Mouse (Mus musculus) megakaryocyte, embryonic 14.5 days (primary cell): Measurements from ENCODE around the gene Spi1. TPM values are rescaled to one million over a fixed set of nuclear protein-coding genes. Genes with fewer than 3 reads are reported as not detected.

Experiments used
- H3K27me3 ChIP-seq: replicated peaks from 2 replicates; pipeline ENCODE3; 2012; ENCODE audit warnings: inconsistent platforms
- H3K36me3 ChIP-seq: replicated peaks from 2 replicates; pipeline ENCODE3; 2012; ENCODE audit warnings: low read length, inconsistent platforms, mixed read lengths
- H3K4me1 ChIP-seq: 2 replicates; pipeline ENCODE4 v1.6.1; 2012; ENCODE audit warnings: inconsistent platforms
- H3K4me3 ChIP-seq: replicated peaks from 2 replicates; pipeline ENCODE3; 2012; ENCODE audit warnings: moderate library complexity, mild to moderate bottlenecking, inconsistent platforms
- H3K9me3 ChIP-seq: 2 replicates; pipeline ENCODE4 v1.6.1; 2012; ENCODE audit warnings: inconsistent platforms
- FLI1 ChIP-seq: IDR thresholded peaks from 2 replicates; pipeline ENCODE4 v1.6.1; 2012; ENCODE audit warnings: low read length, inconsistent platforms, mixed read lengths
- GATA1 ChIP-seq: IDR thresholded peaks from 3 replicates; pipeline ENCODE4 v1.6.1; 2012; ENCODE audit warnings: mixed read lengths, low read length, inconsistent platforms, borderline replicate concordance
- polyA plus RNA-seq: library from polyadenylated mRNA; stranded (reverse); fragments of >175 nt; gene quantifications from 2 replicates; pipeline ENCODE4 v1.2.3, GENCODE M21; 2012; ENCODE audit warnings: low replicate concordance; ENCODE audit not compliant: insufficient read depth

Spi1 gene
- polyA plus RNA-seq, 1 experiment, result 123 TPM

GRCm38 (mm10) chr2:91121497-91121896, 39.3 kb downstream of the Spi1 start:
- Histone ChIP-seq H3K36me3 (peaks cover 7% of the 10 kb centered on the region), H3K4me1 (peaks cover 40% of the 10 kb centered on the region), H3K9me3 (no peaks in the 10 kb centered on the region), H3K27me3 (peaks cover 71% of the 10 kb centered on the region), H3K4me3 (no peak overlapping the region)
- no peak for TF ChIP-seq GATA1
- no peak for TF ChIP-seq FLI1

- peaks cover 26% of the 10 kb centered on the region for H3K4me1 ChIP-seq
- no peaks in the 10 kb centered on the region for H3K9me3 ChIP-seq
- H3K4me3 ChIP-seq, result no peak overlapping the region
- TF ChIP-seq GATA1 (no peak), FLI1 (no peak)
- H3K36me3 ChIP-seq, result no peaks in the 10 kb centered on the region
- peaks cover 75% of the 10 kb centered on the region for H3K27me3 ChIP-seq
These were observed 41.3 kb downstream of the Spi1 start for GRCm38 (mm10) chr2:91123521-91123920.

GRCm38 (mm10) chr2:91125101-91125500, 42.9 kb downstream of the Spi1 start:
- H3K4me1 ChIP-seq, result peaks cover 20% of the 10 kb centered on the region
- H3K27me3 ChIP-seq, result peaks cover 79% of the 10 kb centered on the region
- H3K9me3 ChIP-seq, result peaks cover 9% of the 10 kb centered on the region
- no peak overlapping the region for H3K4me3 ChIP-seq
- TF ChIP-seq GATA1 (no peak), FLI1 (no peak)
- no peaks in the 10 kb centered on the region for H3K36me3 ChIP-seq

- H3K27me3 ChIP-seq, result peaks cover 67% of the 10 kb centered on the region
- H3K36me3 ChIP-seq, result peaks cover 3% of the 10 kb centered on the region
- H3K4me3 ChIP-seq, result no peak overlapping the region
- H3K4me1 ChIP-seq, result peaks cover 33% of the 10 kb centered on the region
- peaks cover 11% of the 10 kb centered on the region for H3K9me3 ChIP-seq
- no peak for TF ChIP-seq FLI1
- no peak for TF ChIP-seq GATA1
These were observed 46.6 kb downstream of the Spi1 start for GRCm38 (mm10) chr2:91128761-91129160.

GRCm38 (mm10) chr2:91130126-91130525, 47.9 kb downstream of the Spi1 start:
- Histone ChIP-seq H3K9me3 (peaks cover 11% of the 10 kb centered on the region), H3K4me3 (no peak overlapping the region), H3K4me1 (peaks cover 42% of the 10 kb centered on the region), H3K27me3 (peaks cover 62% of the 10 kb centered on the region), H3K36me3 (peaks cover 15% of the 10 kb centered on the region)
- no peak for TF ChIP-seq FLI1
- no peak for TF ChIP-seq GATA1

GRCm38 (mm10) chr2:91131251-91131650, 49.1 kb downstream of the Spi1 start:
- peaks cover 40% of the 10 kb centered on the region for H3K4me1 ChIP-seq
- H3K36me3 ChIP-seq, result peaks cover 26% of the 10 kb centered on the region
- no peak overlapping the region for H3K4me3 ChIP-seq
- peaks cover 53% of the 10 kb centered on the region for H3K27me3 ChIP-seq
- no peak for TF ChIP-seq FLI1
- TF ChIP-seq GATA1, result no peak
- peaks cover 11% of the 10 kb centered on the region for H3K9me3 ChIP-seq

GRCm38 (mm10) chr2:91132035-91132434, 49.8 kb downstream of the Spi1 start:
- peaks cover 47% of the 10 kb centered on the region for H3K4me1 ChIP-seq
- peaks cover 34% of the 10 kb centered on the region for H3K36me3 ChIP-seq
- H3K27me3 ChIP-seq, result peaks cover 45% of the 10 kb centered on the region
- no peak overlapping the region for H3K4me3 ChIP-seq
- no peak for TF ChIP-seq FLI1
- TF ChIP-seq GATA1, result no peak
- peaks cover 11% of the 10 kb centered on the region for H3K9me3 ChIP-seq

GRCm38 (mm10) chr2:91136513-91137412, 54.6 kb downstream of the Spi1 start:
- Histone ChIP-seq H3K4me3 (no peak overlapping the region), H3K9me3 (no peaks in the 10 kb centered on the region), H3K4me1 (peaks cover 44% of the 10 kb centered on the region), H3K27me3 (peaks cover 12% of the 10 kb centered on the region), H3K36me3 (peaks cover 81% of the 10 kb centered on the region)
- TF ChIP-seq FLI1 (no peak), GATA1 (no peak)

- peaks cover 87% of the 10 kb centered on the region for H3K36me3 ChIP-seq
- TF ChIP-seq GATA1 (no peak), FLI1 (no peak)
- H3K4me3 ChIP-seq, result no peak overlapping the region
- H3K27me3 ChIP-seq, result peaks cover 12% of the 10 kb centered on the region
- H3K9me3 ChIP-seq, result no peaks in the 10 kb centered on the region
- H3K4me1 ChIP-seq, result peaks cover 37% of the 10 kb centered on the region
These were observed 55.3 kb downstream of the Spi1 start for GRCm38 (mm10) chr2:91137481-91137880.

GRCm38 (mm10) chr2:91139311-91139710, 57.1 kb downstream of the Spi1 start:
- H3K4me3 ChIP-seq, result no peak overlapping the region
- peaks cover 99% of the 10 kb centered on the region for H3K36me3 ChIP-seq
- peaks cover 27% of the 10 kb centered on the region for H3K4me1 ChIP-seq
- no peaks in the 10 kb centered on the region for H3K9me3 ChIP-seq
- TF ChIP-seq FLI1 (no peak), GATA1 (no peak)
- peaks cover 2% of the 10 kb centered on the region for H3K27me3 ChIP-seq
